Mouse (Mus musculus): ENCODE results near the gene 1700001K19Rik.

- TF ChIP-seq CTCF (IDR thresholded peaks at IDR 0.05; ENCODE audit: borderline replicate concordance, extremely low read depth, insufficient read depth, insufficient read length), result no peak
- TF ChIP-seq POLR2A (IDR thresholded peaks at IDR 0.05; ENCODE audit: borderline replicate concordance, extremely low read depth, insufficient read depth, insufficient read length, poor library complexity, severe bottlenecking), result no peak
Measured at GRCm38 (mm10) chr12:110695676-110696171, 13.3 kb upstream of the 1700001K19Rik start.

All from brain, embryonic 14.5 days (tissue).